Mouse (Mus musculus): Measurements from ENCODE around the gene Cnih3. TPM values are rescaled to one million over a fixed set of nuclear protein-coding genes. Genes with fewer than 3 reads are reported as not detected.

The Cnih3 gene
- polyA plus RNA-seq, 1 experiment from 2014 or later = 0.18 TPM

GRCm38 (mm10) chr1:181466040-181466439 lies 113.6 kb downstream of the Cnih3 start:
- Histone ChIP-seq H3K27ac (replicated peaks in 1 of 2; ENCODE audit: control insufficient read depth in 1 of 2, insufficient read depth in 1 of 2, low read depth in 2 of 2, low read length in 2 of 2) (peak overlapping the region; percentile 48 to 65; a peak in 3 of 4 replicates), H3K9ac (ENCODE audit: low read length) (no peak overlapping the region), H3K4me1 (ENCODE audit: control insufficient read depth in 2 of 2, insufficient read depth in 2 of 2, low read length in 2 of 2) (peaks cover 14 to 17% of the 10 kb centered on the region in 2 experiments), H3K27me3 (ENCODE audit: control insufficient read depth, insufficient read depth, low read length) (no peaks in the 10 kb centered on the region), H3K4me3 (ENCODE audit: control insufficient read depth in 1 of 2, insufficient read depth in 1 of 2, low read depth in 1 of 2, low read length in 2 of 2) (no peak overlapping the region), H3K9me3 (ENCODE audit: control insufficient read depth, low read length) (peaks cover 4% of the 10 kb centered on the region), H3K4me2 (ENCODE audit: low read length) (0 out of 2 replicates have a peak overlapping the region, but pooled peaks have one; percentile 49), H3K36me3 (ENCODE audit: control insufficient read depth, insufficient read depth, low read length) (no peaks in the 10 kb centered on the region)
- ATAC-seq (ENCODE audit: insufficient number of reproducible peaks, insufficient read depth, low FRiP score, low read depth) = no peak
- 93% methylated on average over 6 of the region's 6 CpGs for WGBS

GRCm38 (mm10) chr1:181466601-181467320 lies 114.3 kb downstream of the Cnih3 start:
- Histone ChIP-seq H3K27ac (replicated peaks in 1 of 2; ENCODE audit: control insufficient read depth in 1 of 2, insufficient read depth in 1 of 2, low read depth in 2 of 2, low read length in 2 of 2) (peak overlapping the region; percentile 48 to 65), H3K4me3 (ENCODE audit: control insufficient read depth in 1 of 2, insufficient read depth in 1 of 2, low read depth in 1 of 2, low read length in 2 of 2) (peak overlapping the region; percentile 1 to 10; a peak in 1 of 4 replicates), H3K27me3 (ENCODE audit: control insufficient read depth, insufficient read depth, low read length) (no peaks in the 10 kb centered on the region), H3K36me3 (ENCODE audit: control insufficient read depth, insufficient read depth, low read length) (no peaks in the 10 kb centered on the region), H3K9ac (ENCODE audit: low read length) (no peak overlapping the region), H3K4me1 (ENCODE audit: control insufficient read depth in 2 of 2, insufficient read depth in 2 of 2, low read length in 2 of 2) (peaks cover 14 to 16% of the 10 kb centered on the region in 2 experiments), H3K9me3 (ENCODE audit: control insufficient read depth, low read length) (peaks cover 11% of the 10 kb centered on the region), H3K4me2 (ENCODE audit: low read length) (peak overlapping the region; percentile 49)
- ATAC-seq (ENCODE audit: insufficient number of reproducible peaks, insufficient read depth, low FRiP score, low read depth) = peak; percentile 55; the same call in 1 of the 2 replicates
- 15% methylated on average over 17 of the region's 17 CpGs for WGBS

- H3K27ac ChIP-seq (replicated peaks in 1 of 2; ENCODE audit: control insufficient read depth in 1 of 2, insufficient read depth in 1 of 2, low read depth in 2 of 2, low read length in 2 of 2) = peak overlapping the region in 1 of 2 experiments; percentile 65; a peak in 2 of 4 replicates
- WGBS = 87% methylated on average over 6 of the region's 6 CpGs
- H3K4me2 ChIP-seq (ENCODE audit: low read length) = peak overlapping the region; percentile 49
- no peak for ATAC-seq (ENCODE audit: insufficient number of reproducible peaks, insufficient read depth, low FRiP score, low read depth)
- no peak overlapping the region for H3K9ac ChIP-seq (ENCODE audit: low read length)
- H3K4me1 ChIP-seq (ENCODE audit: control insufficient read depth in 2 of 2, insufficient read depth in 2 of 2, low read length in 2 of 2) = peaks cover 14 to 15% of the 10 kb centered on the region in 2 experiments
- no peaks in the 10 kb centered on the region for H3K27me3 ChIP-seq (ENCODE audit: control insufficient read depth, insufficient read depth, low read length)
- no peaks in the 10 kb centered on the region for H3K36me3 ChIP-seq (ENCODE audit: control insufficient read depth, insufficient read depth, low read length)
- peaks cover 12% of the 10 kb centered on the region for H3K9me3 ChIP-seq (ENCODE audit: control insufficient read depth, low read length)
- H3K4me3 ChIP-seq (ENCODE audit: control insufficient read depth in 1 of 2, insufficient read depth in 1 of 2, low read depth in 1 of 2, low read length in 2 of 2) = no peak overlapping the region
Observed at GRCm38 (mm10) chr1:181467321-181467670, 114.9 kb downstream of the Cnih3 start.

GRCm38 (mm10) chr1:181469415-181469814 lies 117.0 kb downstream of the Cnih3 start:
- no peak overlapping the region for H3K4me2 ChIP-seq (ENCODE audit: low read length)
- H3K4me3 ChIP-seq (ENCODE audit: control insufficient read depth in 1 of 2, insufficient read depth in 1 of 2, low read depth in 1 of 2, low read length in 2 of 2) = no peak overlapping the region
- H3K4me1 ChIP-seq (ENCODE audit: control insufficient read depth in 2 of 2, insufficient read depth in 2 of 2, low read length in 2 of 2) = peaks cover 14 to 15% of the 10 kb centered on the region in 2 experiments
- H3K9me3 ChIP-seq (ENCODE audit: control insufficient read depth, low read length) = peaks cover 12% of the 10 kb centered on the region
- H3K27ac ChIP-seq (replicated peaks in 1 of 2; ENCODE audit: control insufficient read depth in 1 of 2, insufficient read depth in 1 of 2, low read depth in 2 of 2, low read length in 2 of 2) = no peak overlapping the region
- 77% methylated on average over 8 of the region's 8 CpGs for WGBS
- ATAC-seq (ENCODE audit: insufficient number of reproducible peaks, insufficient read depth, low FRiP score, low read depth) = no peak
- no peaks in the 10 kb centered on the region for H3K27me3 ChIP-seq (ENCODE audit: control insufficient read depth, insufficient read depth, low read length)
- H3K9ac ChIP-seq (ENCODE audit: low read length) = no peak overlapping the region
- no peaks in the 10 kb centered on the region for H3K36me3 ChIP-seq (ENCODE audit: control insufficient read depth, insufficient read depth, low read length)

- 68% methylated on average over 8 of the region's 8 CpGs for WGBS
- no peak overlapping the region for H3K9ac ChIP-seq (ENCODE audit: low read length)
- no peak overlapping the region for H3K4me3 ChIP-seq (ENCODE audit: control insufficient read depth in 1 of 2, insufficient read depth in 1 of 2, low read depth in 1 of 2, low read length in 2 of 2)
- no peak for ATAC-seq (ENCODE audit: insufficient number of reproducible peaks, insufficient read depth, low FRiP score, low read depth)
- H3K27me3 ChIP-seq (ENCODE audit: control insufficient read depth, insufficient read depth, low read length) = no peaks in the 10 kb centered on the region
- no peak overlapping the region for H3K4me2 ChIP-seq (ENCODE audit: low read length)
- no peaks in the 10 kb centered on the region for H3K36me3 ChIP-seq (ENCODE audit: control insufficient read depth, insufficient read depth, low read length)
- H3K9me3 ChIP-seq (ENCODE audit: control insufficient read depth, low read length) = peaks cover 7% of the 10 kb centered on the region
- no peak overlapping the region for H3K27ac ChIP-seq (replicated peaks in 1 of 2; ENCODE audit: control insufficient read depth in 1 of 2, insufficient read depth in 1 of 2, low read depth in 2 of 2, low read length in 2 of 2)
- no peaks in the 10 kb centered on the region for H3K4me1 ChIP-seq (ENCODE audit: control insufficient read depth in 2 of 2, insufficient read depth in 2 of 2, low read length in 2 of 2)
Observed at GRCm38 (mm10) chr1:181476141-181476540, 123.7 kb downstream of the Cnih3 start.

- no peak overlapping the region for H3K27ac ChIP-seq (replicated peaks in 1 of 2; ENCODE audit: control insufficient read depth in 1 of 2, insufficient read depth in 1 of 2, low read depth in 2 of 2, low read length in 2 of 2)
- ATAC-seq (ENCODE audit: insufficient number of reproducible peaks, insufficient read depth, low FRiP score, low read depth) = no peak
- no peaks in the 10 kb centered on the region for H3K27me3 ChIP-seq (ENCODE audit: control insufficient read depth, insufficient read depth, low read length)
- H3K4me3 ChIP-seq (ENCODE audit: control insufficient read depth in 1 of 2, insufficient read depth in 1 of 2, low read depth in 1 of 2, low read length in 2 of 2) = no peak overlapping the region
- no peak overlapping the region for H3K9ac ChIP-seq (ENCODE audit: low read length)
- H3K4me2 ChIP-seq (ENCODE audit: low read length) = no peak overlapping the region
- WGBS = 67% methylated on average over 6 of the region's 6 CpGs
- no peaks in the 10 kb centered on the region for H3K4me1 ChIP-seq (ENCODE audit: control insufficient read depth in 2 of 2, insufficient read depth in 2 of 2, low read length in 2 of 2)
- H3K9me3 ChIP-seq (ENCODE audit: control insufficient read depth, low read length) = peaks cover 3% of the 10 kb centered on the region
- no peaks in the 10 kb centered on the region for H3K36me3 ChIP-seq (ENCODE audit: control insufficient read depth, insufficient read depth, low read length)
Observed at GRCm38 (mm10) chr1:181476557-181476956, 124.1 kb downstream of the Cnih3 start.

GRCm38 (mm10) chr1:181484696-181485095 lies 132.3 kb downstream of the Cnih3 start:
- Histone ChIP-seq H3K27me3 (ENCODE audit: control insufficient read depth, insufficient read depth, low read length) (no peaks in the 10 kb centered on the region), H3K4me2 (ENCODE audit: low read length) (no peak overlapping the region), H3K27ac (replicated peaks in 1 of 2; ENCODE audit: control insufficient read depth in 1 of 2, insufficient read depth in 1 of 2, low read depth in 2 of 2, low read length in 2 of 2) (no peak overlapping the region), H3K36me3 (ENCODE audit: control insufficient read depth, insufficient read depth, low read length) (no peaks in the 10 kb centered on the region), H3K9ac (ENCODE audit: low read length) (no peak overlapping the region), H3K9me3 (ENCODE audit: control insufficient read depth, low read length) (no peaks in the 10 kb centered on the region), H3K4me3 (ENCODE audit: control insufficient read depth in 1 of 2, insufficient read depth in 1 of 2, low read depth in 1 of 2, low read length in 2 of 2) (no peak overlapping the region), H3K4me1 (ENCODE audit: control insufficient read depth in 2 of 2, insufficient read depth in 2 of 2, low read length in 2 of 2) (no peaks in the 10 kb centered on the region)
- no peak for ATAC-seq (ENCODE audit: insufficient number of reproducible peaks, insufficient read depth, low FRiP score, low read depth)
- 76% methylated on average over 5 of the region's 5 CpGs for WGBS

- Histone ChIP-seq H3K9me3 (ENCODE audit: control insufficient read depth, low read length) (no peaks in the 10 kb centered on the region), H3K36me3 (ENCODE audit: control insufficient read depth, insufficient read depth, low read length) (no peaks in the 10 kb centered on the region), H3K4me3 (ENCODE audit: control insufficient read depth in 1 of 2, insufficient read depth in 1 of 2, low read depth in 1 of 2, low read length in 2 of 2) (no peak overlapping the region), H3K27me3 (ENCODE audit: control insufficient read depth, insufficient read depth, low read length) (no peaks in the 10 kb centered on the region), H3K9ac (ENCODE audit: low read length) (no peak overlapping the region), H3K4me1 (ENCODE audit: control insufficient read depth in 2 of 2, insufficient read depth in 2 of 2, low read length in 2 of 2) (no peaks in the 10 kb centered on the region), H3K4me2 (ENCODE audit: low read length) (no peak overlapping the region), H3K27ac (replicated peaks in 1 of 2; ENCODE audit: control insufficient read depth in 1 of 2, insufficient read depth in 1 of 2, low read depth in 2 of 2, low read length in 2 of 2) (no peak overlapping the region)
- ATAC-seq (ENCODE audit: insufficient number of reproducible peaks, insufficient read depth, low FRiP score, low read depth) = no peak
- 83% methylated on average over 2 of the region's 2 CpGs for WGBS
Observed at GRCm38 (mm10) chr1:181503471-181503870, 151.0 kb downstream of the Cnih3 start.
